Comparison of ENCODE assay signal across 8 mouse cellular contexts in the genomic region with DNA sequence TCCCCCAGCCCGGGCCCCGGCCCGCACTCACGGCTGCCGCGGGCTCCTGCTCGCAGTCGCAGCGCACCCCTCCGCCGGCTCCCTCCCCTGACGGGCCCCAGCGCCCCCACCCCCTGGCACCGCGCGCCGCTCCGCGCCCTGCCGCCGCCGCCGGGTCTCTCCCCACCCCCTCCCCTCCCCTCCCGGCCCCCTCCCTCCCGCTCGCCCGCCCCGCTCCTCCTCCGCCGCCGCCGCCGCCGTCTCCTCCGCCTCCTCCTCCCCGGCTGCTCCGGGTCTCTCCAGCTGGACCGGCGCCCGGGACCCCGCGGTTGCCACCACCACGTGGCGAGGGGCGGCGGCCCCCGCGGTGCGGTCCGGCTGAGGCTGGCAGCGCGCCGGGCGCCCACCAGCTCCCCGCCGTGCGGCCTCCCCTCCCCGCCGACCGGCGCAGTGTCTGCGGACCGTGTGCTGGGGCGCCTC. TPM values are rescaled to one million over a fixed set of nuclear protein-coding genes. Genes with fewer than 3 reads are reported as not detected.
DNase-seq lines count a peak whose midpoint lies in the region; ATAC-seq and TF ChIP-seq lines count a peak whose summit lies in the region.

A gene (minus strand): TSS at position 153 of the 459 bp plus-strand sequence.

- no peaks in the 10 kb centered on the region for H3K79me2 ChIP-seq in myocyte (ENCODE audit: control insufficient read depth, insufficient read depth)

- peak within 1 kb of the TSS; percentile 6 for H3ac ChIP-seq in myocyte (ENCODE audit: control insufficient read depth, insufficient read length)

- peak; percentile 31 for DNase-seq in kidney, adult 18-20 months
- no peak for DNase-seq in kidney, adult 9 months
- peak; percentile 61 for DNase-seq in adrenal gland, postnatal 10 days
- DNase-seq in urinary bladder, postnatal 36 days (ENCODE audit: low spot score in 2 of 2), result no peak

- H3K4me1 ChIP-seq in forebrain, embryonic 13.5 days, result peaks cover 40% of the 10 kb centered on the region
- peaks cover 47% of the 10 kb centered on the region for H3K4me1 ChIP-seq in hindbrain, embryonic 13.5 days (replicated peaks)
- peaks cover 50% of the 10 kb centered on the region for H3K4me1 ChIP-seq in limb, embryonic 13.5 days

- peaks cover 33% of the 10 kb centered on the region for H3K36me3 ChIP-seq in forebrain, embryonic 13.5 days (ENCODE audit: poor library complexity, severe bottlenecking)
- peaks cover 37% of the 10 kb centered on the region for H3K36me3 ChIP-seq in hindbrain, embryonic 13.5 days
- peaks cover 32% of the 10 kb centered on the region for H3K36me3 ChIP-seq in limb, embryonic 13.5 days
- H3K36me3 ChIP-seq in myocyte (ENCODE audit: control insufficient read depth, insufficient read depth), result no peaks in the 10 kb centered on the region

- under 1% methylated on average over 25 of the region's 64 CpGs for WGBS in forebrain, embryonic 13.5 days
- 0% methylated on average over 20 of the region's 64 CpGs for WGBS in hindbrain, embryonic 13.5 days
- WGBS in limb, embryonic 13.5 days, result under 1% methylated on average over 29 of the region's 64 CpGs

- H3K27ac ChIP-seq in forebrain, embryonic 13.5 days, result peak within 1 kb of the TSS; percentile 90
- peak within 1 kb of the TSS; percentile 97 for H3K27ac ChIP-seq in hindbrain, embryonic 13.5 days
- peak within 1 kb of the TSS; percentile 94 for H3K27ac ChIP-seq in limb, embryonic 13.5 days

- H3K4me2 ChIP-seq in forebrain, embryonic 13.5 days, result peak within 1 kb of the TSS; percentile 83
- peak within 1 kb of the TSS; percentile 80 for H3K4me2 ChIP-seq in hindbrain, embryonic 13.5 days
- H3K4me2 ChIP-seq in limb, embryonic 13.5 days (replicated peaks), result peak within 1 kb of the TSS; percentile 85
- peak within 1 kb of the TSS; percentile 64 for H3K4me2 ChIP-seq in myocyte (ENCODE audit: low read depth)

- no peak for TF ChIP-seq POLR2A in myocyte (IDR thresholded peaks at IDR 0.05; ENCODE audit: insufficient read length, low read depth)

- peak within 1 kb of the TSS; percentile 81 for H3K9ac ChIP-seq in forebrain, embryonic 13.5 days
- H3K9ac ChIP-seq in hindbrain, embryonic 13.5 days, result peak within 1 kb of the TSS; percentile 92
- H3K9ac ChIP-seq in limb, embryonic 13.5 days, result peak within 1 kb of the TSS; percentile 84

- peak; percentile 64 for ATAC-seq in forebrain, embryonic 13.5 days
- ATAC-seq in hindbrain, embryonic 13.5 days (ENCODE audit: low FRiP score), result peak; percentile 18
- peak; percentile 44 for ATAC-seq in limb, embryonic 13.5 days (ENCODE audit: low FRiP score, low read depth)

- no peaks in the 10 kb centered on the region for H3K9me3 ChIP-seq in forebrain, embryonic 13.5 days (replicated peaks)
- H3K9me3 ChIP-seq in hindbrain, embryonic 13.5 days, result no peaks in the 10 kb centered on the region
- H3K9me3 ChIP-seq in limb, embryonic 13.5 days, result no peaks in the 10 kb centered on the region; the same call in 1 of the 2 replicates

- peaks cover 14% of the 10 kb centered on the region; the same call in 1 of the 2 replicates for H3K27me3 ChIP-seq in forebrain, embryonic 13.5 days
- H3K27me3 ChIP-seq in hindbrain, embryonic 13.5 days, result peaks cover 11% of the 10 kb centered on the region
- H3K27me3 ChIP-seq in limb, embryonic 13.5 days, result peaks cover 5% of the 10 kb centered on the region; the same call in 1 of the 2 replicates
- H3K27me3 ChIP-seq in myocyte (ENCODE audit: control insufficient read depth, insufficient read depth, insufficient read length), result peaks cover 35% of the 10 kb centered on the region

- H3K4me3 ChIP-seq in forebrain, embryonic 13.5 days, result peak within 1 kb of the TSS; percentile 75
- H3K4me3 ChIP-seq in hindbrain, embryonic 13.5 days, result peak within 1 kb of the TSS; percentile 74
- H3K4me3 ChIP-seq in limb, embryonic 13.5 days, result peak within 1 kb of the TSS; percentile 80
- H3K4me3 ChIP-seq in myocyte, result no peak within 1 kb of the TSS

TF ChIP-seq in myocyte, 11 proteins besides CTCF, POLR2A, EP300 and RAD21:
- no peak for TF ChIP-seq TCF3 (IDR thresholded peaks at IDR 0.05; ENCODE audit: insufficient read length, low read depth)
TF ChIP-seq in myocyte: peak in this region for 0.

RNA-seq across cellular contexts. Expression of the gene that starts here (rescaled TPM):
- 10 to 100 TPM; 20.9 to 25.4 TPM for total RNA-seq in adrenal gland, postnatal 10 days (2021)
- 4.5 and 5.0 TPM in 2 replicates for polyA plus RNA-seq in forebrain, embryonic 13.5 days (2015; fragmentation: Nextera tagmentation; extraction: Ambion mirVana)
- polyA plus RNA-seq in hindbrain, embryonic 13.5 days (2015; fragmentation: Nextera tagmentation; extraction: Ambion mirVana), result 7.3 and 8.2 TPM in 2 replicates
- 8.2 and 8.4 TPM in 2 replicates for polyA plus RNA-seq in limb, embryonic 13.5 days (2015; fragmentation: Nextera tagmentation; extraction: Ambion mirVana)
- 0.22 TPM for polyA plus RNA-seq in myocyte (2012; fragmentation: generic; extraction: Trizol)

Comparison
In these comparisons a context has a peak if more than half of its experiments do, and no peak if none do; other contexts are left out.
1. DNase-seq: peak in kidney, adult 18-20 months (single experiment) and adrenal gland, postnatal 10 days (single experiment); none in kidney, adult 9 months (single experiment) and urinary bladder, postnatal 36 days (0 of 2).
2. Peak in every context shown above with its lines, with median percentiles within 50 percentile points of each other: ATAC-seq, H3K27ac ChIP-seq, H3K4me2 ChIP-seq and H3K9ac ChIP-seq.